Mouse (Mus musculus) skeletal muscle tissue, adult 2 months (tissue): ENCODE results near the gene Nrros.
"Not testable (repeated sequence)": the region's sequence is repeated elsewhere in the genome, so short reads cannot be mapped to it uniquely, and the experiment has no call there.

Source experiments
- DNase-seq: peaks from one replicate; pipeline ENCODE4 v3.0.0-alpha.2; 2012; ENCODE audit warnings: low read depth, low spot score

The Nrros gene

DNA sequence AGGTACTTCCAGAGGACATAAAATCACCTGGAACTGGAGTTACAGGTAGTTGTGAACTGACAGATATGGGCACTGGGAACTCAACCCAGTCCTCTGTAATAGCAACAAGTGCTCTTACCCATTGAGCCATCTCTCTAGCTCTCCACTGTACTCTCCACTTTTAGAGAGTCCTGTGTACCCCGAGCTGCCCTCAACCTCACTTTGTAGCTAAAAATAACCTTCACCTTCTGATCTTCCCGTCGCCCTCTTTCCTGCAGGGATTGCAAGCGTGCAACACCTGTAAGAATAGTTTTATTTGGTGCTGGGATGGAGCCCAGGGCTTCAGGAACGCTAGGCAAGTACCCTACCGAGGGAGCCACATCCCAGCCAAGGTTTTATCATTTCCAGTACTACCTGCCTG is 49.6 kb downstream of the Nrros start:
- DNase-seq, result no peak

DNA sequence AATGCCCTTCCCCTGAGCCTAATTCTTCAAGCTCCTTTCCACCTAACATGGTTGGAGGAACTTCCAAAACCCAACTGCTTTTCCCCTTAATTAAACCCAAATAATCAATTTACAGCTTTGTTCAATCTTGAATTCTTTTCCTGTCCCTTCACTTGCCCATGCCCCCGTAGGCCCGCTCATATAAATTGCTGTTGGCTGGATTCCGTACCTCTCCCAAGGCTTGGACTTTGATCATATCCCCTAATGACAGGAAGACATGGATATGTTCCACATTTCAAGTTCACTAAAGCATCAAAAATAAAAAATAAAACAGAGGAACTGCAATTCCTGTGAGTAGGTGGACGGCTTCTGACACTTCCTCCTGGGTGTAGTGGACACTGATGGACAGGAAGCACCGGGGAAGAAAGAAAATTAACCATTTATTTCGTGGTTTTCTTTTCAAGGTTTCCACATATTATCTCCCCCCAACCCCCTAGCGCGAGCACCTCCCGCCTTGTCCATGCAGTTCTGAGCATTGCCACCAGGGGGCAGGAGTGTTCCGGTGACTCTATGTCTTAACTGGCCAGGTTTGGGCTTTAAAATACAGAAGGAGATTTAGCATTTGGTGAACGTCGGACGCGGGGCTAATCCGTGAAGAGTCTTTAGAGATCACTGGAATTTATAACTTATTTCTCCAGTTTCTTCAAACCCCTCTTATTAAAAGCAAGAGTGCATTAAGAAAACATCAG is 50.3 kb downstream of the Nrros start:
- DNase-seq, result peak; percentile 55

DNA sequence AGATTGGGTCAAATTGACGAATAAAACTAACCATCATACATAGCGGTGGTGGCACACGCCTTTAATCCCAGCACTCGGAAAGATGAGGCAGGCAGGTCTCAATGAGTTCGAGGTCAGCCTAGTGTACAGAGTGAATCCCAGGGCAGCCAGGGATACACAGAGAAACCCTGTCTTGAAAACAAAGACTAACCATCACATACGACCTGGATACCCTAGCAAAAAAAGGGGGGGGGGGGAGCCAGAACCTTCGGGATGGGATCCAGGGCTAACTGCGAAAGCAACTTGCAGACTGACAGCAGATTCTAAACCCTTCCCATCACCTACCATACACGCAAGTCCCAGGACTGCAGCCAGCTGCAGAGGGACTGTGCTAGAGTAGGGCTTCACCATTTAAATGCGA is 51.0 kb downstream of the Nrros start:
- no peak for DNase-seq

DNA sequence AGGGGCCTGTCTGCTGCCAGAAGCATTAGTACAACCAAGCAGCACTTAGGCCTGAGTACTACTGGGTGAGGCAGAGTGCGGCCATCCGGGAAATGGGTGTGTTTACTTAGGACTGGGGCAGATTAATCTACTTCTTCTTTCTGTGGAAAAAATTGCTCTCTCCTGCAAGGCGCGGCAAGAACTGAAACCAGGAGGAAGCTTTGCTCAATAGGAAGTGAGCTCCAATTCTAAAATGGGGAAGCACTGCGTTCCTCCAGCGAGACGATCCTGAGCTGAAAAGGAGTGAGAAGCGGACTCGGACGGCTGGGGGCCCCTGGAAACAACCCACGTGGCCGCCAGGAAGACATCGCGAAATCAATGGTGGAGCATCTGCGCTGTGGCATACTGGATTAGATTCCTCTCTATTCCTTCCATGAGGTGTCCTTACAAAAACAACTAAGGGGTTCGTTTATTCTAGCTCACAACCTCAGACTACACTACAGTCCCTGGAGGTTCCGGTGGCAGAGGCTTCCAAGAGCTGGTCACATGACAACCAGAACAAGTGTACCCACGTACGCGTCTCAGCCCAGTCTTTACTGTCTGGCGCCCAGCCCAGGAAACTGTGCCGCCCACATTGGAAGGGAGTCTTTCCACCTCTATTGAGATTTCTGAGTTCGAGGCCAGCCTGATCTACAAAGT is 51.7 kb downstream of the Nrros start:
- peak; percentile 59 for DNase-seq

DNA sequence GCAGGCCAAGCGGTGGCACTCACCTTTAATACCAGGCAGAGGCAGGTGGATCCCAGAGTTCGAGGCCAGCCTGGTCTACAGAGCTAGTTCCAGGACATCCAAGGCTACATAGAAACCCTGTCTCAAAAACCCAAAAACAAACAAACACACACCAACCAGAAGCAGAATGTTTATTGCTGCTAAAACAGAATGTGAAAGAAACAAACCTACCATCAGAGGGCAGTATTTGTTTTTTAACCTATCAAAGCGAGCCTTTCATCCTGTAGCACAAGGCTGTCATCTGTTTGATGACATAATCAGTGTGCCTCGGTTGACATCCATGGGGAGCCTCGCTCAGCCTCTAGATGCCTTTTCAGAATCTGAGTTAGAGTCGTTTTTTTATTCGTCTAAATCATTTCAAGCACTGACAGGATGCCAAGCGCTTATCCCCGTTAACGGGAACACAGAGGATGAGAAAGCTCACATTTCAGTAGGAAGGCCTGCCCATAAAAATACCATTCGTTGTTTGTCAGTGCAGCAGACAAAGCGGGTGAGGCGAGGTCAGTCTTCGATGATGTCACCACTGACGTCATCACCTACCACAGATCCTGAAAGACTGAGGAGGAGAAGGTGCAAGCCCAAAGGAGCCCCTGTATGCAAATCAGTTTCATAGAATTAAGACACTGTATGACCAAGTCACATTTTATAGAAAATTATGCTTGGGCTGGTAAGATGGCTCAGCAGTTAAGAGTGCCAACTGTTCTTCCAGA is 54.3 kb downstream of the Nrros start:
- DNase-seq, result no peak

DNA sequence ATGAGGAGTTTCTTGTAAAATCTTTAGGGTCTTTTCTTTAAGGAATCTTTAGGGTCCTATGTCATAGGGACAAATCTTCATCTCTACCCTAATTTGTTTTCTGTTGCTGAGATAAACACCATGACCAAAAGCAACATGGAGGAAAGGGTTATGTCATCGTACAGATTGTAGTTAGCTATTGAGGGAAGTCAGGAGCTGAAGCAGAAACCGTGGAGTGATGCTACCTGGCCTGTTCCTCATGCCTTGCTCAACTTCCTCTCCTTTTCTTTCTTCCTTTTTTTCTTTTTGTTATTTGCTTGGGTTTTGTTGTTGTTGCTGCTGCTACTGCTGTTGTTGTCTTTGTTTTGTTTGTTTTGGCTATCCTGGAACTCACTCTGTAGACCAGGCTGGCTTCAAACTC is 56.8 kb downstream of the Nrros start:
- no peak for DNase-seq

DNA sequence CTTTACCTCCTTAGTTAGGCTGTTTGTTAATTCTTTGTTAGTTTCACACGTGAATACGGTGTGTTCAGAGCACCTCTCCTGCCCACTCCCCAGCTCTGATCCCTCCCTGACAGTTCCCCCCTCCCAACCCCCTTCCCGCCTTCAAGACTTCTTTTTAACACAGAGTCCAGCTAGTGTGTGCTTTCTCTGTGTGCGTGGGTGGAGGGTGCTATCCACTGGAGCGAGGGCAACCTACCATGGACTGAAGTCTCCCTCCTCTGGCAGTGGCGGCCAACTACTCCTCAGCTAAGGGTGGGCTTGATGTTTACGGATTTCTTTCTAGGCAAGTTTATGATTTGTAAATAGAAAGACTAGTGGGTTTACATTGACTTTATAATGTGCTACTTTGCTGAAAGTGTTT is 57.2 kb downstream of the Nrros start:
- DNase-seq, result no peak

DNA sequence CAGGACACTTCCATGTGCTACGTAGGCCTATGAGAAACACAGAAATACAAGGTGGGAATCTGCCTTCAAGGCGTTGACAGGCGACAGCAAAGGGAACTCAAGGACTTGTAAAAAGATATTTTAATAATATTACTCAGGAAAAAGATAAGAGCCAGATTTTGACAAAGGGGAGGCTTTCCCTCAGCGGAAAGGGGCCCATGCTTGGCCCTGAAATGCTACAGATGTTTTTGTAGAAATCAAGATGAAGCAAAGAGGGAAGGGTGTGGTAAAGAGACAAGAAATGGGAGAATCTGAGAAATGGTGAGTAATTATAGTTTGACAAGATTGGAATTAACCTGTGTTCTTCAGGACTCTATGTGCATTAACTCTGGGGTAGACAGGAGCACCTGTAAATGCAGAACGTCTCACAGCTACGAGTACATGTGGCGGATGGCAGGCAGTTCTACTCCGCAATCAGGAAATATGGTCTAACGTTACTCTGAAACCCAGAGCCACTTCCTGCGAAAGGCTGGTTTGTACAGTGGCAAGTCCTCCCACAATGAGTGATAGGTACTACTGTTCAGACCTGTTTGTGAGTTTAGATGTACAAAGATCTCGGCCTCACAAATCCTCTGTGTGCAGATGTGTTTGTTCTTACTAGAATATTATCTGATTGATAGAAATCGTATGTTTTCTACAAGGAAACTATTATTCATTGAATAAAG is 57.9 kb downstream of the Nrros start:
- DNase-seq, result no peak

DNA sequence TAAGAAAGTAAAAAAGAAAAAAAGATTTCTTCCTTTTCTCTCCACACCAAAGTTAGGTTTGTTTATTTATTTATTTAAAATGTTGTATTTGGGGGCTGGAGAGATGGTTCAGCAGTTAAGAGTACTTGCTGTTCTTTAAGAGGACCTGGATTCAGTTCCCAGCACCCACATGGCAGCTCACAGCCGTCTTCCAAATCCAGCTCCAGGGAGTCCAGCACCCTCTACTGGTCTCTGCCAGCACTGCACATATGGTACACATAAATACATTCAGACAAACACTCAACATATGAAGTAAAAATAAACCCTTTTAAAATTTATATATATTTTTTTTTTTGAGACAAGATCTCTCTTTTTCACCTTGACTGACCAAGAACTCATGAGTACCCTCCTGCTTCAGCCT is 59.7 kb downstream of the Nrros start:
- DNase-seq, result no peak

DNA sequence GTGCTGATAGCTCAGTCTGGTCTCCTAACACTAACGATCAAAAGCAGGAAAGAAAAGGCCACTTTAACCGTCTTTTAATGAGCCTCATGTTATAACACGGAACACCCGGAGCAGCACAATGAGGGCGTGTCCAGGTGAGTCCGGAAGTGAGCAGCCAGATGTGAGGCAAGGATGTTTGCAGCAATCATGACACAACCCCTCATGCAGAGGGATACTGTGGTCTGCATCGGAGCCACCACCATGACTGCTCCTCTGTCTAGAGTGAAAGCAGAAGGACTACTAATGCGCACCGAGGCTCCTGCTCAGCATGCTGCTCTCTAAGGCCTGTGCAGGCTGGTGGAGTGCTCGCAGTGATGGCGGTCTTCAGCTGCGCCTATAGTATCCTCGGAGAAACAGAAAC is 63.1 kb downstream of the Nrros start:
- DNase-seq, result no peak

DNA sequence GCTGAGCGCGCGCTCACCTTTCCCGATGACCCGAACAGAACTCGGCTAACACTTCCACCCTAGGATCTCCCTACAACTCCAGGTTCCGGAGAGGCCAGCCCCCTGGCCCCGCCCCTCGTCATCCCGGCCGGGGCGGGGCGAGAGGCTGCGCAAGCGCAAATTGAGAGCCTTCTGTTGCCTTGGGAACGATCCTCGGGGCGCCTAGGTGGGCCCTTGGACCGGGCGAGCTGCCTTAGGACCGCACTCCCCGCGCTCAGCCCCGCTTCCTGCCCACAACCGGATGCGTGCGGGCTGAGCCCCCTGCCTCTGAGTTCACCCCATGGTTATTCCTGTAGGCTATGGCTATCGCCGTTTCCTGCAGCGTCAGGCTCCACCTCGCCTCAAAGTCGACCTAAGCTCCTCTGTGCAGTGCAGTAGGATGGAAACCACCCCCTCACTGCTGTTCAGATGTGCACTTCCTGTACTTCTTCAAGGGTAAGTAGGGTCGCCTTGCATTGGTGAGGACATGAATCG is 65.7 kb downstream of the Nrros start, which contains the start of the genes Pigx and Cep19:
TSS of gene Pigx (minus strand) at position 103 of the 513 bp plus-strand sequence.
TSS of gene Cep19 (plus strand) at position 163 of the 513 bp plus-strand sequence.
- peak; percentile 73 for DNase-seq

DNA sequence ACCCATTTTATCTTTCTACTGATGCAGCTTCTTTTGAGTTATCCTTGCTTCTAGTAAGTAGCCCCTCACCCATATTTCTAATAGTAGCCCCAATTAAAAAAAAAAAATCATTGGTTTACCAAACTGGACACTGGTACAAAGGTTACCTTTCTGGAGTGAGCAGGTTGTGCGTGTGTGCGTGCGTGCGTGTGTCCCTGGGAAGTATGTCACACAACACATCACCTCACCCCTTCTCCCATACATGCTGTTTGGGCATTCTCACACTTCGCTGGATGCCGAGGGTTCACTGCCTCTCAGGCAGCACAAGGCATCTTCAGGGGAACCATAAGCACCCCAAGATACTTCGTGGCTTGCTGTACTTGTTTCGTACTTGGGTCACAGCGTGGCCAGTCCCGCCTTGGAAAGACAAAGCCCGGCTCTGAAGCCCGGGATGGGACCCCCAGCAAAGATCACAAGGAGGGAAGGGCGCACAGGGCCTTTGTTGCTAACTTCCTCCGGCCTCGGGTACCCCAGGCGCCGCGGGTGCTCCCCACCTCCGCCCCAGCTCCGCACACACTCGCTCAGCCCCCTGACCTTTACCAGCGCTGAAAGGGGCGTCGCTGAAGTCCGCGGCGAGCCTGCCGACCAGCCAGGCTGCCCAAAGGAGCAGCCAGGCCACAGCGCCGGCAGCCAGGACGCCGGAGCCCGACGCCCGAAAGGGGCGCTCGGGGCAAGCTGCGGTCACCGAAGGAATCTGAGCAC is 66.3 kb downstream of the Nrros start:
- no peak for DNase-seq

DNA sequence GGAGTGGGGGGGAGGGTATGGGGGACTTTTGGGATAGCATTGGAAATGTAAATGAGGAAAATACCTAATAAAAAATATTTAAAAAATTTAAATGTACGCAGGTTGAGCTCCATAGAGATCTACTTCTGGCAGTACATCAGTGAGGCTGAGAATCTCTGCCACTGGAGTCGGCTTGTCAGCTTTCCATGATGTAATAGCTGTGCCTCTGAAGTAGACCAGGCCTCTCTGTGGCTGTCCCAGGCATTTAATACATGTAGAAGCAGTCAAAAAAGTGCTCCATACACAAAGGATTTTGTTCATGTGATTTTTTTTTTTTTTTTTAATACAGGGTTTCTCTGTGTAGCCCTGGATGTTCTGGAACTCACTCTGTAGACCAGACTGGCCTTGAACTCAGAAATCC is 67.6 kb downstream of the Nrros start:
- not testable (repeated sequence) for DNase-seq
